Mouse (Mus musculus) embryonic facial prominence, embryonic 10.5 days (tissue): Measurements from ENCODE around the gene Rpain. TPM values are rescaled to one million over a fixed set of nuclear protein-coding genes. Genes with fewer than 3 reads are reported as not detected.
A peak's percentile ranks its signal among the peaks of the same experiment; 100 is the strongest.

Experiments used
- DNase-seq: peaks from one replicate; pipeline ENCODE4 v3.0.0-alpha.2; 2017; ENCODE audit warnings: low spot score
- H3K27ac ChIP-seq: fragments of 300-500 bp; sonication (generic); replicated peaks from 2 replicates; pipeline ENCODE4 v1.5.1; 2016; ENCODE audit warnings: mild to moderate bottlenecking
- H3K27me3 ChIP-seq: fragments of 300-500 bp; sonication (generic); replicated peaks from 2 replicates; pipeline ENCODE4 v1.6.1; 2016; ENCODE audit warnings: low read depth, mild to moderate bottlenecking; ENCODE audit not compliant: poor library complexity, severe bottlenecking
- H3K36me3 ChIP-seq: fragments of 300-500 bp; sonication (generic); replicated peaks from 2 replicates; pipeline ENCODE4 v1.6.1; 2016; ENCODE audit warnings: mild to moderate bottlenecking, moderate library complexity
- H3K4me1 ChIP-seq: fragments of 300-500 bp; sonication (generic); 2 replicates; pipeline ENCODE4 v1.6.1; 2016
- H3K4me3 ChIP-seq: fragments of 300-500 bp; sonication (generic); 2 replicates; pipeline ENCODE4 v1.5.1; 2016; ENCODE audit warnings: mild to moderate bottlenecking, moderate library complexity
- H3K9me3 ChIP-seq: fragments of 300-500 bp; sonication (generic); 2 replicates; pipeline ENCODE4 v1.6.1; 2016; ENCODE audit warnings: mild to moderate bottlenecking
- WGBS: fragments of 180-500 bp; shearing (Covaris S2); methylation state at CpG from one replicate; pipeline ENCODE4 v1.1.7; 2016; 5-methylcytosine and 5-hydroxymethylcytosine counted together
- polyA plus RNA-seq: library from polyadenylated mRNA; unstranded; fragments of >200 nt; fragmentation: Nextera tagmentation; extraction: Ambion mirVana; gene quantifications from 2 replicates; pipeline ENCODE4 v1.2.1, GENCODE M21; 2016

Gene Rpain
- 77.0 and 82.4 TPM in 2 replicates for polyA plus RNA-seq

- Histone ChIP-seq H3K4me3 (peak within 1 kb of the TSS; percentile 92), H3K36me3 (peaks cover 53% of the 10 kb centered on the region), H3K27me3 (no peaks in the 10 kb centered on the region), H3K9me3 (no peaks in the 10 kb centered on the region), H3K4me1 (peaks cover 21% of the 10 kb centered on the region), H3K27ac (peak within 1 kb of the TSS; percentile 96)
- WGBS = under 1% methylated on average over 43 of the region's 43 CpGs
- peak; percentile 97 for DNase-seq
Measured at GRCm38 (mm10) chr11:70969821-70970559, at the start of gene Rpain, which contains the start of gene Nup88. Gene Rpain, plus strand, starts transcription at chr11:70970213. Gene Nup88, minus strand, starts transcription at chr11:70969973.

- peaks cover 81% of the 10 kb centered on the region for H3K36me3 ChIP-seq
- H3K9me3 ChIP-seq = no peaks in the 10 kb centered on the region
- H3K4me1 ChIP-seq = no peaks in the 10 kb centered on the region
- WGBS = 93% methylated on average over 5 of the region's 5 CpGs
- H3K27me3 ChIP-seq = no peaks in the 10 kb centered on the region
- H3K4me3 ChIP-seq = no peak overlapping the region
- H3K27ac ChIP-seq = no peak overlapping the region
- no peak for DNase-seq
Measured at GRCm38 (mm10) chr11:70931461-70931860, 38.6 kb upstream of the Rpain start.

GRCm38 (mm10) chr11:70935316-70935715, 34.7 kb upstream of the Rpain start:
- WGBS = 92% methylated on average over 7 of the region's 7 CpGs
- DNase-seq = no peak

GRCm38 (mm10) chr11:70942596-70942995, 27.4 kb upstream of the Rpain start:
- DNase-seq = no peak
- no peak overlapping the region for H3K4me3 ChIP-seq
- H3K27me3 ChIP-seq = no peaks in the 10 kb centered on the region
- H3K27ac ChIP-seq = no peak overlapping the region
- 92% methylated on average over 1 of the region's 1 CpGs for WGBS
- peaks cover 100% of the 10 kb centered on the region for H3K36me3 ChIP-seq
- no peaks in the 10 kb centered on the region for H3K4me1 ChIP-seq
- H3K9me3 ChIP-seq = no peaks in the 10 kb centered on the region

More at GRCm38 (mm10) chr11:70935316-70935715, 34.7 kb upstream of the Rpain start:
- Histone ChIP-seq H3K4me1 (no peaks in the 10 kb centered on the region), H3K36me3 (peaks cover 88% of the 10 kb centered on the region), H3K27ac (no peak overlapping the region), H3K4me3 (no peak overlapping the region), H3K9me3 (no peaks in the 10 kb centered on the region), H3K27me3 (no peaks in the 10 kb centered on the region)

- H3K27me3 ChIP-seq = no peaks in the 10 kb centered on the region
- DNase-seq = no peak
- no peaks in the 10 kb centered on the region for H3K4me1 ChIP-seq
- H3K36me3 ChIP-seq = peaks cover 100% of the 10 kb centered on the region
- no peak overlapping the region for H3K27ac ChIP-seq
- H3K9me3 ChIP-seq = no peaks in the 10 kb centered on the region
- WGBS = 94% methylated on average over 7 of the region's 7 CpGs
- no peak overlapping the region for H3K4me3 ChIP-seq
Measured at GRCm38 (mm10) chr11:70943651-70944050, 26.4 kb upstream of the Rpain start.

- no peak for DNase-seq
- Histone ChIP-seq H3K36me3 (peaks cover 100% of the 10 kb centered on the region), H3K9me3 (no peaks in the 10 kb centered on the region), H3K27me3 (no peaks in the 10 kb centered on the region), H3K4me1 (no peaks in the 10 kb centered on the region), H3K27ac (no peak overlapping the region), H3K4me3 (no peak overlapping the region)
- 94% methylated on average over 4 of the region's 4 CpGs for WGBS
Measured at GRCm38 (mm10) chr11:70944935-70945817, 24.8 kb upstream of the Rpain start.

- Histone ChIP-seq H3K9me3 (no peaks in the 10 kb centered on the region), H3K27ac (no peak overlapping the region), H3K36me3 (peaks cover 99% of the 10 kb centered on the region), H3K27me3 (no peaks in the 10 kb centered on the region), H3K4me3 (no peak overlapping the region), H3K4me1 (no peaks in the 10 kb centered on the region)
- 91% methylated on average over 4 of the region's 4 CpGs for WGBS
- DNase-seq = no peak
Measured at GRCm38 (mm10) chr11:70954711-70955110, 15.3 kb upstream of the Rpain start.

- no peaks in the 10 kb centered on the region for H3K27me3 ChIP-seq
- WGBS = 90% methylated on average over 5 of the region's 5 CpGs
- H3K4me3 ChIP-seq = no peak overlapping the region
- H3K27ac ChIP-seq = no peak overlapping the region
- H3K9me3 ChIP-seq = no peaks in the 10 kb centered on the region
- H3K4me1 ChIP-seq = no peaks in the 10 kb centered on the region
- H3K36me3 ChIP-seq = peaks cover 99% of the 10 kb centered on the region
- no peak for DNase-seq
Measured at GRCm38 (mm10) chr11:70960786-70961554, 9.0 kb upstream of the Rpain start.

- H3K4me1 ChIP-seq = peaks cover 13% of the 10 kb centered on the region
- H3K27me3 ChIP-seq = no peaks in the 10 kb centered on the region
- no peak overlapping the region for H3K4me3 ChIP-seq
- DNase-seq = no peak
- no peak overlapping the region for H3K27ac ChIP-seq
- 83% methylated on average over 4 of the region's 4 CpGs for WGBS
- peaks cover 79% of the 10 kb centered on the region for H3K36me3 ChIP-seq
- no peaks in the 10 kb centered on the region for H3K9me3 ChIP-seq
Measured at GRCm38 (mm10) chr11:70964222-70964907, 5.6 kb upstream of the Rpain start.

- H3K9me3 ChIP-seq = no peaks in the 10 kb centered on the region
- peak overlapping the region; percentile 96 for H3K27ac ChIP-seq
- peak overlapping the region; percentile 92 for H3K4me3 ChIP-seq
- H3K36me3 ChIP-seq = peaks cover 53% of the 10 kb centered on the region
- under 1% methylated on average over 25 of the region's 25 CpGs for WGBS
- H3K4me1 ChIP-seq = peaks cover 21% of the 10 kb centered on the region
- H3K27me3 ChIP-seq = no peaks in the 10 kb centered on the region
- DNase-seq = no peak
Measured at GRCm38 (mm10) chr11:70969271-70969794, 680 bp upstream of the Rpain start.

GRCm38 (mm10) chr11:70970560-70971540, 837 bp downstream of the Rpain start:
- H3K4me3 ChIP-seq = peak overlapping the region; percentile 92
- peaks cover 21% of the 10 kb centered on the region for H3K4me1 ChIP-seq
- H3K9me3 ChIP-seq = no peaks in the 10 kb centered on the region
- no peak for DNase-seq
- WGBS = 20% methylated on average over 24 of the region's 24 CpGs
- no peaks in the 10 kb centered on the region for H3K27me3 ChIP-seq
- H3K36me3 ChIP-seq = peaks cover 53% of the 10 kb centered on the region
- peak overlapping the region; percentile 96 for H3K27ac ChIP-seq
